Mouse (Mus musculus): ENCODE measurements at regions not wholly inside any gene's neighbourhood (a gene's known extent, or its start where the extent isn't known, plus 50 kb on each side); places are given as distances from the start of the nearest gene placed in this dataset.

- Histone ChIP-seq H3K27me3 (no peaks in the 10 kb centered on the region), H3K36me3 (no peaks in the 10 kb centered on the region), H3K27ac (no peak overlapping the region), H3K4me1 (replicated peaks) (no peaks in the 10 kb centered on the region), H3K4me3 (no peak overlapping the region), H3K9me3 (replicated peaks) (no peaks in the 10 kb centered on the region), H3K4me2 (no peak overlapping the region), H3K9ac (no peak overlapping the region)
- WGBS, result 41% methylated on average over 2 of the region's 2 CpGs
- ATAC-seq (replicated peaks; ENCODE audit: insufficient number of reproducible peaks, insufficient read depth, low FRiP score, low read depth), result no peak
Measured at GRCm38 (mm10) chr14:62118542-62118953, 173.8 kb upstream of the Rnaseh2b start.

- H3K4me2 ChIP-seq, result no peak overlapping the region
- no peak for ATAC-seq (replicated peaks; ENCODE audit: insufficient number of reproducible peaks, insufficient read depth, low FRiP score, low read depth)
- no peak overlapping the region for H3K9ac ChIP-seq
- H3K9me3 ChIP-seq (replicated peaks), result no peaks in the 10 kb centered on the region
- H3K4me3 ChIP-seq, result no peak overlapping the region
- H3K27ac ChIP-seq, result no peak overlapping the region
- H3K36me3 ChIP-seq, result no peaks in the 10 kb centered on the region
- H3K27me3 ChIP-seq, result no peaks in the 10 kb centered on the region
- no peaks in the 10 kb centered on the region for H3K4me1 ChIP-seq (replicated peaks)
- WGBS, result 85% methylated on average over 6 of the region's 6 CpGs
Measured at GRCm38 (mm10) chr14:62128918-62129317, 163.5 kb upstream of the Rnaseh2b start.

GRCm38 (mm10) chr14:62132353-62132816 lies 160.0 kb upstream of the Rnaseh2b start:
- Histone ChIP-seq H3K4me3 (no peak overlapping the region), H3K36me3 (no peaks in the 10 kb centered on the region), H3K27ac (no peak overlapping the region), H3K27me3 (no peaks in the 10 kb centered on the region), H3K4me2 (no peak overlapping the region), H3K9me3 (replicated peaks) (no peaks in the 10 kb centered on the region), H3K9ac (no peak overlapping the region), H3K4me1 (replicated peaks) (no peaks in the 10 kb centered on the region)
- 51% methylated on average over 8 of the region's 8 CpGs for WGBS
- no peak for ATAC-seq (replicated peaks; ENCODE audit: insufficient number of reproducible peaks, insufficient read depth, low FRiP score, low read depth)

- H3K4me3 ChIP-seq, result no peak overlapping the region
- no peak overlapping the region for H3K9ac ChIP-seq
- no peak for ATAC-seq (replicated peaks; ENCODE audit: insufficient number of reproducible peaks, insufficient read depth, low FRiP score, low read depth)
- WGBS, result 62% methylated on average over 5 of the region's 5 CpGs
- H3K27me3 ChIP-seq, result no peaks in the 10 kb centered on the region
- H3K9me3 ChIP-seq (replicated peaks), result no peaks in the 10 kb centered on the region
- no peaks in the 10 kb centered on the region for H3K4me1 ChIP-seq (replicated peaks)
- no peaks in the 10 kb centered on the region for H3K36me3 ChIP-seq
- H3K4me2 ChIP-seq, result no peak overlapping the region
- H3K27ac ChIP-seq, result no peak overlapping the region
Measured at GRCm38 (mm10) chr14:62137981-62138380, 154.4 kb upstream of the Rnaseh2b start.

GRCm38 (mm10) chr14:62144385-62145030 lies 147.9 kb upstream of the Rnaseh2b start:
- no peaks in the 10 kb centered on the region for H3K36me3 ChIP-seq
- H3K9ac ChIP-seq, result no peak overlapping the region
- WGBS, result 72% methylated on average over 17 of the region's 17 CpGs
- no peak overlapping the region for H3K4me2 ChIP-seq
- H3K4me1 ChIP-seq (replicated peaks), result no peaks in the 10 kb centered on the region
- ATAC-seq (replicated peaks; ENCODE audit: insufficient number of reproducible peaks, insufficient read depth, low FRiP score, low read depth), result no peak
- H3K27ac ChIP-seq, result no peak overlapping the region
- H3K4me3 ChIP-seq, result no peak overlapping the region
- H3K9me3 ChIP-seq (replicated peaks), result no peaks in the 10 kb centered on the region
- no peaks in the 10 kb centered on the region for H3K27me3 ChIP-seq

- Histone ChIP-seq H3K4me3 (no peak overlapping the region), H3K4me1 (replicated peaks) (no peaks in the 10 kb centered on the region), H3K9me3 (replicated peaks) (no peaks in the 10 kb centered on the region), H3K27ac (no peak overlapping the region), H3K4me2 (no peak overlapping the region), H3K27me3 (no peaks in the 10 kb centered on the region), H3K9ac (no peak overlapping the region), H3K36me3 (no peaks in the 10 kb centered on the region)
- ATAC-seq (replicated peaks; ENCODE audit: insufficient number of reproducible peaks, insufficient read depth, low FRiP score, low read depth), result no peak
- WGBS, result 67% methylated on average over 7 of the region's 7 CpGs
Measured at GRCm38 (mm10) chr14:62157038-62157716, 135.2 kb upstream of the Rnaseh2b start.

- no peak for ATAC-seq (replicated peaks; ENCODE audit: insufficient number of reproducible peaks, insufficient read depth, low FRiP score, low read depth)
- 76% methylated on average over 2 of the region's 2 CpGs for WGBS
- no peak overlapping the region for H3K27ac ChIP-seq
Measured at GRCm38 (mm10) chr14:62159690-62160089, 132.7 kb upstream of the Rnaseh2b start.

GRCm38 (mm10) chr14:62163120-62163796 lies 129.1 kb upstream of the Rnaseh2b start:
- no peak overlapping the region for H3K4me3 ChIP-seq
- no peaks in the 10 kb centered on the region for H3K36me3 ChIP-seq
- no peak overlapping the region for H3K27ac ChIP-seq
- ATAC-seq (replicated peaks; ENCODE audit: insufficient number of reproducible peaks, insufficient read depth, low FRiP score, low read depth), result no peak
- H3K9ac ChIP-seq, result no peak overlapping the region
- no peaks in the 10 kb centered on the region for H3K27me3 ChIP-seq
- no peak overlapping the region for H3K4me2 ChIP-seq
- 54% methylated on average over 12 of the region's 12 CpGs for WGBS
- peaks cover 13% of the 10 kb centered on the region for H3K4me1 ChIP-seq (replicated peaks)
- no peaks in the 10 kb centered on the region for H3K9me3 ChIP-seq (replicated peaks)

More at GRCm38 (mm10) chr14:62159690-62160089, 132.7 kb upstream of the Rnaseh2b start:
- no peak overlapping the region for H3K4me2 ChIP-seq
- no peaks in the 10 kb centered on the region for H3K27me3 ChIP-seq
- no peaks in the 10 kb centered on the region for H3K36me3 ChIP-seq
- H3K9me3 ChIP-seq (replicated peaks), result no peaks in the 10 kb centered on the region
- H3K4me3 ChIP-seq, result no peak overlapping the region
- no peak overlapping the region for H3K9ac ChIP-seq
- 0 out of 2 replicates have a peak, but pooled peaks cover 2% of the 10 kb centered on the region for H3K4me1 ChIP-seq (replicated peaks)

GRCm38 (mm10) chr14:62164918-62165317 lies 127.5 kb upstream of the Rnaseh2b start:
- H3K27me3 ChIP-seq, result no peaks in the 10 kb centered on the region
- H3K27ac ChIP-seq, result no peak overlapping the region
- H3K9me3 ChIP-seq (replicated peaks), result no peaks in the 10 kb centered on the region
- H3K4me1 ChIP-seq (replicated peaks), result peaks cover 27% of the 10 kb centered on the region
- no peak overlapping the region for H3K4me3 ChIP-seq
- no peak overlapping the region for H3K9ac ChIP-seq
- no peak overlapping the region for H3K4me2 ChIP-seq
- no peaks in the 10 kb centered on the region for H3K36me3 ChIP-seq
- WGBS, result 87% methylated on average over 4 of the region's 4 CpGs
- no peak for ATAC-seq (replicated peaks; ENCODE audit: insufficient number of reproducible peaks, insufficient read depth, low FRiP score, low read depth)

GRCm38 (mm10) chr14:62166006-62166405 lies 126.4 kb upstream of the Rnaseh2b start:
- H3K4me3 ChIP-seq, result no peak overlapping the region
- no peaks in the 10 kb centered on the region for H3K9me3 ChIP-seq (replicated peaks)
- H3K27me3 ChIP-seq, result no peaks in the 10 kb centered on the region
- 68% methylated on average over 1 of the region's 1 CpGs for WGBS
- no peaks in the 10 kb centered on the region for H3K36me3 ChIP-seq
- H3K27ac ChIP-seq, result no peak overlapping the region
- no peak overlapping the region for H3K9ac ChIP-seq
- no peak for ATAC-seq (replicated peaks; ENCODE audit: insufficient number of reproducible peaks, insufficient read depth, low FRiP score, low read depth)
- H3K4me2 ChIP-seq, result no peak overlapping the region
- peaks cover 34% of the 10 kb centered on the region for H3K4me1 ChIP-seq (replicated peaks)

- no peak overlapping the region for H3K27ac ChIP-seq
- no peak overlapping the region for H3K4me2 ChIP-seq
- no peaks in the 10 kb centered on the region for H3K27me3 ChIP-seq
- H3K9me3 ChIP-seq (replicated peaks), result no peaks in the 10 kb centered on the region
- H3K4me3 ChIP-seq, result no peak overlapping the region
- peaks cover 36% of the 10 kb centered on the region for H3K4me1 ChIP-seq (replicated peaks)
- WGBS, result 35% methylated on average over 5 of the region's 5 CpGs
- no peak overlapping the region for H3K9ac ChIP-seq
- ATAC-seq (replicated peaks; ENCODE audit: insufficient number of reproducible peaks, insufficient read depth, low FRiP score, low read depth), result 0 out of 2 replicates have a peak, but pooled peaks have one; percentile 38
- no peaks in the 10 kb centered on the region for H3K36me3 ChIP-seq
Measured at GRCm38 (mm10) chr14:62166596-62166995, 125.8 kb upstream of the Rnaseh2b start.

Measured in heart, embryonic 15.5 days (tissue).